Mouse (Mus musculus) natural killer cell, adult 2 months (primary cell): ENCODE measurements at regions not wholly inside any gene's neighbourhood (a gene's known extent, or its start where the extent isn't known, plus 50 kb on each side); places are given as distances from the start of the nearest gene placed in this dataset.
"Not testable (repeated sequence)": the region's sequence is repeated elsewhere in the genome, so short reads cannot be mapped to it uniquely, and the experiment has no call there.

Experiments used
- DNase-seq, 2 experiments: peaks; one replicate each; pipeline ENCODE4 v3.0.0; 2022; ENCODE audit warnings: low spot score in 2 of 2

DNA sequence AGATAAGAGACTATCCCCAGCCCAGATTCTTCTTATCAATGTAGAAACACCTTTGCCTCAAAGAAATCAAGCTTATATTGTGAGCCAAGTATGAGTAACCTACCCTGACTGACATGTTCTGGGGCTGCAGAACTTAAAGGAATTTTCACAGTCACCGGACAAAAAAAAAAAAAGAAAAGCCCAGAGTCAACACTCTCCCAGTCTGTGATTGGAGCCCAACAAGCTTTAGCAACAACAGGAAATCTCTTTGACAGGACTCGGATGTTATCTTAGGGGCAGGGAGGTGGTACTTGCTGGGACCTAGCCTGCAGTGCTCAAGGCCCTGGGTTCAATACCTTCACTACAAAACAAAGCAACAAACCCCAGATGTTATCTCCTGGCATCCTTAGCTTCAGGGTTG is 114.2 kb downstream of the Nectin1 start:
- no peak for DNase-seq

DNA sequence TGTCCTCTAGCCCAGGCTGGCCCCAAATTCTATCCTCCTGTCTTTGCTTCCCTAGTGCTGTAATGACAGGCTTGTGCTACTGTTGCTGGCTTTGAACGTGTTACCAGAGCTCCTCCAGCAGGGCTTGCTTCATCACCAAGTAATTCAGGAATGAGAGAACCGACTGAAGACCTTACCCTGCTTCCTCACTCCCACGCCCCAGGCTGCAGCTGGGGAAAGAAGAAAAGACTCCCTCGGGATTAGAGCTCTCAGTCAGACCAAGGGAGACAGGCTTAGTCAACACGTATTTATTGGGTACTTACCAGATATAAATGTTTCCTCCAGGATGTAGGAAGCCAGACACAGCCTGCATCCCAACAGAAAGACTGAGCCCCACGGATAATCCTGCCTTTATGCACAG is 115.0 kb downstream of the Nectin1 start:
- DNase-seq: no peak

DNA sequence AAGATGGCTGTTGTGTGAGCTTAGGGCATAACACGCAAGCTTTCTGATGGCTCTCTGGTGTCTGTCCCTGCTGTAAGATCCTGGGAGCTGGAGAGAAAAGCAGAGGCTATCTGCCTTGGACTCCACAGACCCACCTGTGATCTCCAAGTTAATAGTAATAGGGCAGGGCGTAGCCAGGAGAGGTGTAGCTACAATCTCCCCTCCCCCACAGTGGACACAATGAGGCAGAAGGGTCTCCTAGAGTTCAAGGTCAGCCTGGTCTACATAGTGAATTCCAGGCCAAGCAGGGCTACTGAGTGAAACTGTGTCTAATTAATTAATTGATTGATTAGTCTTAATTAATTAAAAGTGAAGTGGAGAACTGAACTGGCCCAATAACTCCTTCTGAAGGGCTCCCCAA is 116.5 kb downstream of the Nectin1 start:
- no peak for DNase-seq

DNA sequence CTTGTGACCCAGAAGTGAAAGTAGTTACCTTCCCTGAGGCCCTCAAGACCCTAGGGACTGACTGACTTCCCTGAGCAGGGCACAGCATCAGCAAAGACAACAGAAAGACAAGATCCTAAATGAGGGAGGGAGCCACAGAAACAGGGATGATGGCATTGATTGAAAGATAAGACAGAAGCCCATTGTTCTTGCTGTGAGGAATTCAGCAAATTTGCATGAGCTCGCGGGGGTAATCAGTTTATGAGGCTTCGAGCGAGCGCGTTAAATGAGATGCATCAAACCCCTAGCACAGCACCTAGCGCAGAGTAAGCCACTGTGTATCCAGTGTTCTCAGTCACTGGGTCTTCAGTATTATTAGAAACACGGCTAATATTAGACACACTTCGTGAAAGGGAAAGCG is 117.6 kb downstream of the Nectin1 start:
- DNase-seq: no peak

DNA sequence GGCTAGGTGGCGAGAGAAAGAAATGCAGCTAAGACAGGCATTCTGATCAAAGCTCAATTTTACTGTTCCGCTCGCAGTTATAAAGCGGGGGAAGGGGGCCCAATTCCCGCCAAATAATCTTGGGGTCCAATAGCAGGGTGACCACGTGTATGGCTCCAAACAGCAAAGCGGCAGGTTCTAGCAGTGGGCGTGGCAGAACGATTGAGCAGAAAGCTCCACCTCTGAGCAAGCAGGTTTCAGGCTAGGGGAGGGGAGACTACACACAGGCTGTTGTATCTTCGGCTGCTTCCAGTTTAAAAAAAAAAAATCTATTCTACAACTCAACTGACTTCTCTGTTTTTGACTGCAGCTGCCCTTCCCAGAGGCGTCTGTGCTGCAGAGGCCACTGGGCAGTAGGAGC is 118.2 kb downstream of the Nectin1 start:
- DNase-seq: not testable (repeated sequence)

DNA sequence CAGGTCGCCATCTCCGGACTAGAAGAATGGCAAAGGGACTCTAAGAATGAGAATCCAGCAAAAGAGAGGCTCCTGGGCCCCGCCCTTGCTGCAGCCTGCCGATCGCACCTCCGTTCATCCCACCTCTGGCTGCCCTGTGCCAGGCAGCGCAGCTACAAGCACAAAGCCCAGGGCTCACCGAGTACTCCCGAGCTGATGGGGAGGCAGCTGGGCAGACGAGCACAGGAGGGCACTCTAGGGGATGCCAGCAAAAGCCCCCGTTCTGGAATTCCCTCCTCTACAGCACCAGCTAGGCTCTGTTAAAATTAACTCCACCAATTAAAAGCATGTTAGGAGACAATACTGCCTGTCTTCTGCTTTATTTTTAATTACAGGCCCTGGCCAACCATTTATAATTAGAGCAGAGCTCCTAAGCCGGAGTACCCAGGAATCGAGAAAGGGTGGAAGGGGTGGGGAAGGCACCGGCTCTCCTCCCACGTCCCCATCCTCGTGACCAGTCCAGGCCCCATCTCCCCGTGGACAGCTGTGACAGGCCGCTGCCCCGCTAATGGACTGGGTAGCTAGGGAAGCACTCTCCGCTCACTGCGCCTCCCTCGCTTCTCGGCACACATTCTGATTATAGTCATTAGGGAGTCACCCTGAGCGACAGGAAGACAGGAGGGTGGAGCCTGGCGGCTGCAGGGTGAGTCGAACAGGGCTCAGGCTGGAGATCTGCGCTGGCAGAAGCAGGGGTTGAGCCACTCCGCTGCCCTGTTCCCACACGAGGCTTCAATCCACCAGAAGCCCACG is 120.0 kb downstream of the Nectin1 start:
- no peak for DNase-seq

DNA sequence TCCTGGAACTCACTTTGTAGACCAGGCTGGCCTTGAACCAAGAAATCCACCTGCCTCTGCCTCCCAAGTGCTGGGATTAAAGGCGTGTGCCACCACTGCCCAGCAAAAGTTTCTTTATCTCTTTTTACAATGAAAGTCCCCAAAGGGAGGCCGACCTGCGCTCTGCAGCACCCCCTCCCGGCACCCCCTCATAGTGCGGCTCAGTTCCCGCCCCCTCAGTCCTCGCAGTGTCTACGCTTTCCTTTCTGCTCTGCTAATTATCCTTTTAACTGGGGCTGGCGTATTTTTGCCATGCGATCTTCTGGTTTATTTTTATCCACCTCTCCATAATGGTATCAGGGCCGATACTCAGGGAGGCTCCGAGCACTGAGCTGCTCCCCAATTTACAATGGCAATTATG is 123.0 kb downstream of the Nectin1 start:
- no peak for DNase-seq

DNA sequence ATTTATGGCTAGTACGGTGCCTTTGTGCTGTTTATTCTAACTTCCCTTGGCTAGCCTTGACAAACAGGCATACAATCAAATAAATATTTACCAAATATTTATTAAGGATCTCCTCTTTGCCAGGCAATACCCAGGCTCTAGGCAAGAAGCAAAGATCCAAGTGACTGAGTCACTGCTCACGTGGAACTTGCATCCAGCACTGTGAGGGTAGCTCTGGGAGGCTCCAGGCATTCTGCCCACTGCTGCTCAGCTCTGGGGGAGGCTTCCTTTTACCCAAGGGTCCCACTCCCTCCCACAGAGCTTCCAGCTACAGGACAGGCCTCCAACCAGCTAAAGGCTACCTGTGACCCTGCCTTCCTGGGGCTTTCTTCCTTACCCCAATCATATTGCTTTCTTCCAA is 130.1 kb downstream of the Nectin1 start:
- no peak for DNase-seq

DNA sequence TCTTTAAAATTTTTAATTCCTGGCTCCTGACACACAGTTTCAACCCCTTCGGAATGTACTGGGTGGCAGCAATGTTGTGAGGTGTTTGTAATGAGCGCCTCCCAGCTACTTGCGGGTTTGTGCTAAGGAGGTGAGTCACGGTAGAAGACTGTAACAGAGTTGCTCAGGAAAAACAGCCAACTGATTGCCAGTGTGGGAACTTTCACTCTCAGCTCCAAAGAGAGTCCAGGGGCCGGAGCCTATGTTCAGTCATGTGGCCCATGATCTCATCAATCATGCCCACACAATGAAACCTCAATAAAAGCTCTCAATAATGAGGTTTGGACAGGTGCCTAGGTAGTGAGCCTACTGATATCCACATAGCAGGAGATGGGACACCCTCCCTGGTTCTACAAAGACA is 130.5 kb downstream of the Nectin1 start:
- DNase-seq: no peak

DNA sequence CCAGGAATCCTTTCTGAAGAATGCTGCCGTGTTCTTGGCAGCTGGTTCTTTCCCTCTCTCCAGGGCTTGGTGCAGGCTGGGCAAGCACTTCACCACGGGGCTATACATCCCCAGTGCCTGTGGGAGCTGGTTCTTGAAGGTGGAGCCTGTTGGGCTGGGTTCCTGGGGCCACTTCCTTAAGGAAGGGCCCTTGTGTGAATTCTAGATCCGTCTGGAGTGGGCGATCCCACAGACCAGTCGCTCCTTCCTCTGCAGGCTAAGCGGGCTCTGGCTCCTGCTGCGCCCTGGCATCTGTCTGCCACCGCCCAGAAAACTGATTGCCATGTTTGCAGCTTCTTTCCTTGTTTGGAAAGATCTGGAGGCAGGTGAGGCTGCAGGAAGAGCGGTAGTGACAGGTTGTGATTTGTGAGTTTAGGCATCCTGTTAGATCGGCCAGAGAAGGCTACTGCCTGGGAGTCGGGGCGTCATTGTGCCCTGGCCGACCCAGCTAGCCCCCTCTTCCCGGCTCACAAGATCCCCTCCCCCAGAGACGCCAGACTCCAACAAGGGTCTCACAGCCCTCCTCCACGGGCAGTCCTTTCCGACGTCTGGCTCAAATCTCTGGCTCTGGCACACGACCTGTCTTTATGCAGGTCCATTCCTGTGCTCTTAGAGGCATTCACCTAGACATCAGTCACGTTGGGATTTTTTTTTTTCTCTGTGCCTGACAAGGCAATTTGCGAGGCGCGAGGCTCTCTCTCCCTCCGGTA is 135.6 kb downstream of the Nectin1 start:
- no peak for DNase-seq

DNA sequence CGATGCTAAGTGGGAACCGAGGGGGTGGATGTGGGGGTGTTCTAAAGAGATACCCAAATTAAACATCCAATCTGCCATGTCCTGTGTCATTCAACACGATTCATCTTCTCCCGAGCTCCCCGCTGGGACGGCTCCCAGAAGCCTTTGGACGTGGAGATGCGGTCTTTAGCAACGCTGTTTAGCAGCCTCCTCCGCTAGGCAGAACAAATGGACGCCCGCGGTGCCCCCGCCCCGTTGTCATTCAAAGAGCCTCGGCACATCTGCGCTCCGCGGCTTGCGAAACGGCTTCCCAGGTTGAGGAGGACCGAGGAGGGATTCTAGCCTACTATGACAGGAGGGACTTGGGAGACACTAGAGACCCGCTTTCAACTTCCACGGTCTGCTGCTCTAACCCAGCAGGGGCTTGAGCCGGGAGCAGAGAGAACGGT is 136.2 kb downstream of the Nectin1 start:
- DNase-seq: no peak

DNA sequence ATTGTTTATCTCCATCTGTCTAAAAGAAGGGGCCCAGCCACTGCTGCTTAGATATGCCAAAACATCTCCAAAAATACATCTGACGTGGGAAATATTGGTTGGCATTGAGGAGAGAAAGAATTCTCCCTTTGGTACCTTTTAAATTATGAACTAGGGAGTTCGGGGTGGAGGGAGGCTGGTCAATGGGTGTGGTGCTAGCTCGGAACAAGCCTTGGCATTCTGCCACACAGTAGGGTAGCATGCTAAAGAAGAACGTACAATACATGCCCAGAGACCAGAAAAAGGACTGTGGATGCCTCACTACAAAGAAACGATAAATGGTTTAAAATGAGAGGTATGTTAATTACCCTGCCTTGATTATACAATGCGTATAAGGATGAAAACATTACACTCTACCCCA is 149.3 kb downstream of the Nectin1 start:
- no peak for DNase-seq

DNA sequence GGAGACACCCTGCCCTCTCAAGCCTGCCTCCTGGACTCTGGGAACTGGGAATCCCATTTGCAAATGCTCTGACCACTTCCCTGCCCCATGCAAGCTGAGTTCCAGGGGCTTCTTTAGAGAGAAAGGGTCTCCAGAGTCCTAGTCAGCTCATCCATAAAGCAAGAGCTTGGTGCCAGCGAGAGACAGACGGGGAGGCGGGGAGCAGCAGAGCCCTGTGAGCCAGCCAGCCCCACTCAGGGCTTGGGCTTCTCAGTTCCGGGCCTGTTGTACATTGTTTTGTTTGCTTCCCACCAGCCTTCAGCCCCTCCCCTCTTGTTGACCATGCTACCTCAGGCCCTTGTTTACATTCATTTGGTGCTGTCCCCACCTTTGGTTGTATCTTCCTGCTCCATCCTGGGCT is 143.9 kb upstream of the Thy1 start:
- DNase-seq: no peak

DNA sequence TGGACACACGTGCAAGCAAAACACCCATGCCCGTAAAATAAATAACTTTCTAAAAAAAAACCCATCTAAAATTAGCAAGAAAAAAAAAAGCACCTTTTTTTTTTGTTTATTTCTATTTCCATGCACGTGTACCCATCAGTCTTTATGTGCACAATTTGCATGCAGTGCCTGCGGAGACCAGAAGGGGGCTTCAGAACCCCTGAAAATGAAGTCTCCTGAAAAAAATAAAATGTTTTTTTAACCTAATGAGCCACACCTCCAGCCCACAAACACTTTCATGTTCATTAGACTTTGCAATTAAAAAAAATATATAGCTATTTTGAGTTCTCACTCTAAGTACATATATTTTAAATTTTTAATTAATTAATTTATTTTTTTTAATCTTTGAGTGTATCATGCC is 134.9 kb upstream of the Thy1 start:
- no peak for DNase-seq

DNA sequence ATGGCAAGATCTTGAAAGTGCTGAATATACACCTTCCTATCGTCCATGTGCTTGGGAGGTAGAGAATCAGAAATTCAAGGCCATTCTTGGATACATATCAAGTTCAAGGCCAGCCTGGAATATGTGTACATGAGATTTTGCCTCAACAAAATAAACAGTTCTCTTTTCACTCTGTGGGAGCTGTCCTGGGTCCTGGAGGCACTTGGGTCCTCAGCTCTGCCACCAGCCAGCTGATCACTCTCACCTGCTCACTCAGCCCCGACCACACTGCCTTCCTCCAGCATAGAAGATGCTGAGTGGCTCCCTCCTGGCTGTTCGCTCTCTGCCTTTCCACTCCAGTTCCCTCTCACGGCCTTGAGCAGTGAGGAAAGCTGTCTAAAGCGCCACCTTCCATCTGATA is 128.2 kb upstream of the Thy1 start:
- no peak for DNase-seq

DNA sequence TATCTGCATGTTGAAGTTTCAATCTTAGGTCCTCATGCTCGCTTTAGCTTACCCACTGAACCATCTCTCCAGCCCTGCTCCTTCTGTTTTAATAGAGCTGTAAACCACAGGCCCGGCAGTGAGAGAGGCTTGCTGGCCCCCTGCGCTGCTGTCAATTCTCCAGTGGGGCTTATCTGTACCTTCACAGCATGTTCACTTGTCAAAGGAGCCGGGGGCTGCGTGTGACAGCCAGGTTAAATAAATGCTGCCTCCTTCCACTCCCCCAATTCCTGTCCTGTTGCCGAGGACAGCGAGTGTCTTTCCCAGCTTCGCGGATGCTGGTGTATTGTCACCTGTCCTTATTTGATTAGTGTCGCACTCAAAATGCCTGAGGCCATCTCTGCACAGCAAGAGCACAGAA is 125.7 kb upstream of the Thy1 start:
- no peak for DNase-seq

DNA sequence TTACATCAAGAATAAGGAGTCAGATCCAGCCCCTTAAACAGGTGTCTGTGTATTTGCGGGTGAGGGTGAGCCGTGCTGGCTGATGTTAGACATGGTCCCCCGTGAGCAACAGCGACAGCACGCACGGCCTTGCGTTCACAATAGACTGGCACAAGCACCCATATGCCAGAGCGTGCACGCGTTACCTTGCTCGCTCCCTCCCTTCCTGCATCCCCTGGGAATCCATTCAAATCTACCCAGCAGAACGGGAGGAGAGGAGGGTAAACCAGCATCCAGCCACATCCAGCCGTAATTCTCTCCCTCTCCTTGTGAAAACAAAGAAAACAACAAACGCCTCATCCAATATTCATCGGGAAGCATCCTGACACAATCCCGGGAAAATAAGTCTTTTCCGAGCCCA is 124.2 kb upstream of the Thy1 start:
- no peak for DNase-seq

DNA sequence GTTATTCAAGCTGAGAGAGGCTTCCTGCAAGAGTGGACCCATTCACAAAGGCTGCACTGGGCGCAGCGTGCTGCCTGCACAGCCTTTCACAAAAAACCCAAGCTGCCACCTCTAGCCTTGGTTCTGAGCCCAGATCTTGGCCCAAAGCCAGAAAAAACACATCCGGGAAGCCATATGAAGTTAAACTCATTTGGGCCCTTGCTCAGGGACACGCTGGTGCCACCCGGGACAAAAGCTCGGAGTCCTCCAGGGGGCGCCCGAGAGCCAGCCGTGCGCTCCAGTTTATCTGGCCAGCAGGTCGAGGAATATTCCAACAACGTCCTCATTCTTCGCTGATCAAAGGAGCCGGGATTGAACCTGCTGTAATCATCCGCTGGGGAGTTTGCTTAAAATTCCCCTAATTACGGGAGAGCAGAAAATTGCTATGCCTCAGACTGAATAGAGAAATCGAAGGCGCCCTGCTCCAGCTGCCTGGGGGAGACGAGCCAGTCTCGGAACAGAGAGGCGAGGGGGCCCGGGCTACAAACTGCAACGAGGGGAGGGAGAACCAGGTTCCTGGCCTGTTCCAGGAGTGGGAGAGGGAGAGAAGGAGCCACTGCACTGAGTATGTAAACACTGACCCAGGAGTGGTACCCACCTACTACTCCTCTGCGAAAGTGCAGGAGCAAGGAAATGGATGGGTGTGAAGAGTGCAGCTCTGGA is 123.0 kb upstream of the Thy1 start:
- peak; percentile 13 to 33 for DNase-seq

DNA sequence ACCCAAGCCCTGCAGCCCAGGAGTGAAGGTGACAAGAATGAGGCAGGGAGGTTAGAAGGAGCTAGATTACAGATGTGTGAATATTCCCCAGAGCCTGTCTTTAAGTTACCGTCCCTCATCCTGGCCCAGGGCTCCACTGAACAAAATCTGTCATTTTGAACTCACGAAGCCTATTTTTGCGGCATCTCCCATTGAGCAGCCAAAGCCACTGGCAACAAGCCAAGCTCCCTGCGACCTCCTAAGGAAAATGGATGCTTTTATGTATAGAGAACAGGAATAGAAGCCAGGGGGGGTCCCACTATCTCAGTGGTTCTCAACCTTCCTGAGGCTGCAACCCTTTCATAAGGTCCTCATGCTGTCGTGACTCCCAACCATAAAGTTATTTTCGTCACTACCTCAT is 121.0 kb upstream of the Thy1 start:
- no peak for DNase-seq

DNA sequence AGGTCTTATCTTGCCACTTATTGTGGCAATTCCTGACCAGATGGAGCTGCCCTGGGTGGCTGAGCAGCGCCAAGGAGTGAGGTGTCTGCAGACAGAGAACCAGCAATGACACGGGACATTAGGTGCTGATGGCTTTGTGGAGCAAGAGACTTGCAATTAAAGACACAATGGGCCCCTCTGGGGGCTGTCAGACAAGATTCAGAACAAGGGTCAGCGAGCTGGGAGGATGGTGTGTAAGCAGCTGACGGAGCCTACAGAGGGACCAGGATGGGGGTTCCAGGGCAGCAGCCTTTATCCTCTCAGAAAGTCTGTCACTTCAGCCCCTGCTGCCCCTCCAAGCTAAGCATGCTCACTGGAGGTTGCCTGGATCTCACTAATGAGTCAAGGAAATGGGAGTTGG is 120.1 kb upstream of the Thy1 start:
- no peak for DNase-seq

DNA sequence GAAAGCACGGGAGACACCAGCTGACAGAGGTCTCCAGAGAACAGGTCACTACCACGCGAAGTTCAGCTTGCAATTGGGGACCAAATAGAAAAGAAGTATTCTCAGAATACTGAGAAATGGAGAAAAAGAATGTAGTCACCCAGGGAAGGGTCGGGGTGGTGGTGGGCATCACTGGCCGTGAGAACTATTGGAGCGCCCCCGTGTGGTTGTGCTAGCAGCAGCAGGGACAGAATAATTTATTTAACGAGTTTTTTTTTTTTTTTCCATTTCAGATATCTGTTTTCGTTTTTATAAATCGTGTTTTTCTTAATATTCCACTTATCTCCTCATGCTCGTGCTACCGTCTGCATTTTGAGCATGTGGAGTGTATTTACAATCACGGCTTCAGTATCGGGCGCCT is 118.4 kb upstream of the Thy1 start:
- no peak for DNase-seq

DNA sequence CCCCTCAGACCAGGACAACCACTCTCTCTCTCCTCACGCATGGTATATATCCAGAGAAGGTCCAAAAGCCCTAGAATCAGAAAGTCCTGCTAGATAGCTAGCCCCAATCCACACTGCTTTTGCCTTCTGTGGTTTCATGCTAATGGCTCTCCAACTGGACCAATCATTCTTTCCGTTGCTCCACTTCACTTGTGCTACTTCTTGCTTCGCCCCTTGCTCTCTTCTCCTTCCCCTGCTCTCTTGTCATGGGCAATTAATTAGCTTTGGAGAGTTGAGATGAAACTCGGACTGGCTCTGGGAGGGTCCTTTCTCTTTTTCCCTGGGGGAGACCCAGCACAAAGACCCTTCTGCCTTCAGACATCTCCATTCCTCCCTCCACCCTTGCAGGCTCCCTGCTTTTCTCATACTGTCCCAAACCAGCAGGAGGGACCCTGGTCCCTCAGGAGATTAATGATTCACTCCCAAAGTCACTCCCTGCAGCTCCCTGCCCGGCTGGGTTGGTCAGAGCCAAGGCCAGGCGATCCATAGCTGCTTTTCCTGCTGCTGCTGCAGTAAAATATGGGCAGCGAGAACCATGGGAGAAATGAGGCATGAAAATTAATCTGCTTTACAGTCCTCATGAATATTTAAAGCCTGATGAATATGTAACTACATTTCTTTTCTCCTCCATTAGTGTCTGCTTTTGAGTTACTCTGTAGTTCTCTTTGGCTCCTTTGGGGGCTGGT is 113.7 kb upstream of the Thy1 start:
- no peak for DNase-seq
